Mouse (Mus musculus) gastrocnemius, adult 18-20 months (tissue): ENCODE results near the gene Stmn1. TPM values are rescaled to one million over a fixed set of nuclear protein-coding genes. Genes with fewer than 3 reads are reported as not detected.
A peak's percentile ranks its signal among the peaks of the same experiment; 100 is the strongest.

Source experiments
- DNase-seq: peaks from one replicate; pipeline ENCODE4 v3.0.0; 2021; ENCODE audit warnings: low spot score
- microRNA-seq: library from miRNA; unstranded; fragments of <30 nt; microRNA quantifications from one replicate; pipeline ENCODE4 v1.2.0, GENCODE M21; 2021
- total RNA-seq, 2 experiments: library from RNA; stranded (reverse); gene quantifications; 2 replicates each; pipeline ENCODE4 v1.2.3; 2021

Stmn1 gene
- total RNA-seq, 2 experiments from 2014 or later, result 2.5 to 3.5 TPM

DNA sequence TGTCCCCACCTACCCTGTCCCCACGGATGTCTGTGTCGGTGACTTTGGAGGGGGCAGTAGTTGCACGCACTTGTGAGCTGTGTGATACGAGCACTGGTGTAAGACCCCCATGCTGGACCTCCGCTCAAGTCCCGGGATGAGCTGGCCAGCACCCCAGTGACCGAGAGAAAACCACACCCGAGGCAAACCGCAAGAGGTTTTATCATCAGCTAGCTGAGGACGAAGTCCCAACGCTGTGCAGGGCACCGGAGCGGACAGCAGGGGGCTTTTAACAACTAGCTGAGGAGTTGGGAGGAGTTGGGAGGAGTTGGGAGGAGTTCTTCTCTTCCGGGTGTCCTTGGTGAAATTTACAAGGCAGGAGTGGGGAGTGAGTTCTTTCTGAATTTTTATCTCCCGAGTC is 44.7 kb downstream of the Stmn1 start:
- DNase-seq, result peak; percentile 69

DNA sequence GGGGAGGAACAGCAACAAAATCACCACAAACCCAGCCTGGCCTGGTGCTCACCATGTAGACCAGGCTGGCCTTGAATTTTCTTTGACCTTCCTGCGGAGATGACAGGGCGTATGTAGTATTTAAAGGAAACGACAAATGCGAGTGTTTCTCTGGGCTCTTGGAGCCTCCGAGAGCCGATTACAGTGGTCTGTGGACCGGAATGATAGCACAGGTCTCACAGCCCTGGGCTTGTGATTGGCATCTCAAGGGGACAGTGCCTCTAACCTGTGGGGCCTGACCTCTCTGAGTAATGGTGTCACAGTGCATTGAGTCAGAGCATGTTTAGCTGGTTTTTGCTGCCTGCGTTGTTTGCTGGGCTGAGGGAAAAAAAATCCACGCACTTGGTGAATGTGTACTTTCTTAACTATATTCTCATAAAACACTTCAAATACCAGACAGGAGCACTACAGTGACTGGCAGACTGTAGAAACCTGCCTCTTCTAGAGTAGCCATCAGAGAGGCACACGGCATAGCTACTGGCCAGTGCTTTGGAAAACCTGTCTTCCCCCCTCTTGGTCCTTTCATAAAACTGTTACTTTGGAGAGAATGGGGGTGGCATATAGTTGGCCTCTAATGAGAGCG is 46.3 kb downstream of the Stmn1 start:
- no peak for DNase-seq

DNA sequence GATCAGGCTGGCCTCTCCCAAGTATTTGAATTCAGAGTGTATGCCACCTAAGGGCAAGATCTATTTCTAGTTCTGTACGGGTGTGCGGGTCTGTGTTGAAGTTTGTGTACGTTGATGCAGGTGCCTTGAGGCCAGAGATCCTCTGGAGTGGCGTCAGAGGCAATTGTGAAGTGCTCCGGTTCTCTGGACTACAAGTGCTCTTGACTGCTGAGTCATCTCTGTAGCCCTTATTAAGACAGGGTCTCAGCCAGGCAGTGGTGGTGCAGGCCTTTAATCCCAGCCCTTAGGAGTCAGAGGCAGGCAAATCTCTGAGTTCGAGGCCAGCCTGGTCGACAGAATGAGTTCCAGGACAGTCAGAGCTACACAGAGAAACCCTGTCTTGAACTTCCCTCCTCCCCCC is 47.5 kb downstream of the Stmn1 start:
- no peak for DNase-seq

DNA sequence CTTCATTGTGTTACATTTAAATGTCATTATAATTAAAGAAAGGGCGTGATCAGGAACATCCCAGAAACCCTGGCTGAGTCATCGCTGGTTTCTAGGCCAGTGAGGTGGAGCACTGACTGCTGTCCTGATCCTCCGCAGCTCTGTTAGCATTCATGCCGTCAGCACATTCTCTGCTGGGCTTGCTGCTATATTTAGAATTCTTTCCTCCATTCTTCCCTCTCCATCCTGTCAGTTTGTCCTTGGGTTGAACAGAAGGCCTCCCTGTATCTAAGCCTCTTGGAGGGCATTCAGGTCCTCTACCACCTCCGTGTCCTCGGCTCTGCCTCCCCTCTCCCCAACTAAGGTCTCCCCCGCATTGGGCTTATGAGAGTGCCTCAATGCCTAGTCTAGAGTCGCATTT is 48.9 kb downstream of the Stmn1 start:
- peak; percentile 68 for DNase-seq

DNA sequence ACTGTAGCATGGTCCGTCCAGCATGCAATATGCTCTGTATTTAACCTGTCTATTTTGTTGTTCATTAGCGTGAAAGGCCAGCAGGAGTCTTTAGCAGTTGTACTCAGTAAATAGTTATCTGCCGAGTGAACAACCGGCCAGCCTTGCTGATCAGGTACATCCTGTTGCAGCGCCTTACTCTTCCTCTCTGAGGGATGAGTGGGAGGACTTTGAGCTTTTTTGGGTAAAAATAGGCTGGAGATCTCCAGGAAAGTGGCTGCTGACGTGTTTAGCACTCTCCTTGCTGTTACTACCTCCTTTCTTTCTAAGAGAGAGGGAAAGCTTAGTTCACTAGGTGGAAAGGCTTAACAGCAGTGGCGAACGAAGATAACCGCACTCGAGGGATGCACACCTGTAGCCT is 49.6 kb downstream of the Stmn1 start:
- DNase-seq, result no peak

DNA sequence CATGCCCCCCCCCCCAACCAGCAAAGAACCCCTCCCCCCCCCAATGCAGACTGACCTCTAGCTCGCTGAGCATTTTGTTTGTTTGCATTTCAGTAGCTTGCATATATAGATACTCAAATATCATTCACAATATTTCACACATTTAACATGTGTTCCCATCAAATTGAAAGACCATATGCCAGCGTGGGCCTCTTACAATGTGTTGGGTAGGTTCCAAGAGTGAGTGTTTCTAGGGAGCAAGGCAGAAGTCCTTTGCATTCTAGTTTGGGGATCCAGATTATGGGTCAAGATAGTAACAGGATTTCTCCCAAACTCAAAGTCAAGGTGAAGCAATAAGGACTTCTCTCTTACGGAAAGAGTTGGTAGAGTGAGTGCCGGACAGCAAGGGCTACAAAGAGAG is 50.4 kb downstream of the Stmn1 start:
- no peak for DNase-seq

DNA sequence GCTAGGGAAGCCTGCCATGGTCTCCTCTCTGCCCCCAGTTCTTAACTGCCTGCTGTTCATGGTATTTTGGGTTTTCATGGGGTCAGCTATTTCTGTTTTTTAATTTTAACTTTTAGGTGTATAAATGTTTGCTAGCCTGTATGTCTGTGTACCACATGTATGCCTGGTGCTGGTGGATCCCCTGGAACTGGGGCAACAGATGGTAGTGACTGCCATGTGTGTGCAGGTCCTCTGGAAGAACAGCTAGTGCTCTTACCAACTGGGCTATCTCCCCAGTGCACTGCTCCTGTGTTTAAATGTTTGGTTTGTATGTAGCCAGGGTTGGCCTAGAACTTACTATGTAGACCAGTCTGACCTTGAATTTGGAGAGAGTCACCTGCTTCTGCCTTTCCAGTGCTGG is 51.2 kb downstream of the Stmn1 start:
- no peak for DNase-seq

Small RNA genes lying within 50 kb of the gene (microRNA-seq; reads per million reads assigned to microRNA genes)
- not detected for gene Gm23634

Other genes with a start within 250 kb of the Stmn1 start
- 1 to 10 TPM in 1 of 2 experiments, under 1 TPM in 1; 0.84 to 2.9 TPM for gene Catsper4, start 240.9 kb upstream of the Stmn1 start, total RNA-seq
- gene Cnksr1, start 229.9 kb upstream of the Stmn1 start, total RNA-seq, result 10 to 100 TPM; 44.4 to 65.0 TPM
- gene E130218I03Rik, start 224.7 kb upstream of the Stmn1 start, total RNA-seq, result under 1 TPM; 0.69 to 0.73 TPM
- gene Zfp593, start 222.7 kb upstream of the Stmn1 start, total RNA-seq, result 1 to 10 TPM; 4.7 to 5.7 TPM
- gene Gm30191, start 221.4 kb upstream of the Stmn1 start, total RNA-seq, result not detected
- 1 to 10 TPM; 2.9 to 3.1 TPM for gene Grrp1, start 214.2 kb upstream of the Stmn1 start, total RNA-seq
- gene Pdik1l, start 180.4 kb upstream of the Stmn1 start, total RNA-seq, result 1 to 10 TPM; 3.9 to 5.7 TPM
- 100 to 1,000 TPM; 322 to 461 TPM for gene Trim63, start 153.2 kb upstream of the Stmn1 start, total RNA-seq
- gene Slc30a2, start 125.1 kb upstream of the Stmn1 start, total RNA-seq, result 10 to 100 TPM in 1 of 2 experiments, 1 to 10 TPM in 1; 5.4 to 12.7 TPM
- 10 to 100 TPM; 25.5 to 31.9 TPM for gene Extl1, start 84.5 kb upstream of the Stmn1 start, total RNA-seq
- gene Pafah2, start 72.0 kb upstream of the Stmn1 start, total RNA-seq, result 1 to 10 TPM; 2.5 to 2.6 TPM
- gene Paqr7, start 28.4 kb downstream of the Stmn1 start, total RNA-seq, result 1 to 10 TPM; 2.9 to 4.4 TPM
- gene Aunip, start 42.7 kb downstream of the Stmn1 start, total RNA-seq, result not detected
- 100 to 1,000 TPM; 139 to 147 TPM for gene Mtfr1l, start 67.1 kb downstream of the Stmn1 start, total RNA-seq
- gene Selenon, start 83.8 kb downstream of the Stmn1 start, total RNA-seq, result 1 to 10 TPM; 4.2 to 4.9 TPM
- 1 to 10 TPM; 2.5 to 3.6 TPM for gene Man1c1, start 236.0 kb downstream of the Stmn1 start, total RNA-seq